ENCODE assay signal across 9 mouse cellular contexts in the genomic region with DNA sequence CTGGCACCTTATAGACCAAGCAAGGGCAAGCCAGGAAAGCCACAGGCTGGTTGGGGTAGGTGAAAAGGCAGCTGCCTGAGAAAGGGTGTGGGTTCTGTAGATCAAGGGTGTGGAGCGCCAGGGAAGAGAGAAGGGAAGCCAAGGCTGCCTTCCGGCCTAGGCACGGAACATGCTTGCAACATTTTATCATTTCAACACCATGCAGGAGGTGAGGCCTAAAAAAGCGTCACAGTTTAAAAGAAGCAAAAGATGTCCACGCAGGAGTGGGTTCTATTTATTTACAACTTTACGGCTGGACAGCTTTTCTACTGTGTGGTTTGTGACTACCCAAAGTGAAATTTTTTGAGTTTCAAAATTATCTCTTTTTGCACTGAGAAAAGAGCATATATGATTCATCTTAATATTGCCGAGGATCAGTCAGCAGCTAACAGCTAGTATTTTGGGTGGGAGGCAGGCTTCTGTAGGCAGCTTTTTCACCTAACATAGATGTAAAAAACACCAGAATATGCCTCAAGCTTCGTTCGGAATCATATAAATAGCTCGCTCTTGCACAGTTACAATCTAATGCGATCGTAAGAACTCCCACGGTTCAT.
DNase-seq lines count a peak whose midpoint lies in the region; ATAC-seq and TF ChIP-seq lines count a peak whose summit lies in the region.
"Had no signal": no experiment of that assay in that cellular context is flagged by ENCODE, and none has a peak within 500 bp of the region (broad histone marks: within the 10 kb centered on the region; RNA-seq: fewer than 3 reads in every experiment).

No protein-coding gene starts in this region.

- peaks cover 3% of the 10 kb centered on the region for H3K4me1 ChIP-seq in liver, postnatal 0 days (ENCODE audit: insufficient read depth)
- no peaks in the 10 kb centered on the region for H3K4me1 ChIP-seq in liver, embryonic 12.5 days
- H3K4me1 ChIP-seq in hindbrain, embryonic 14.5 days (replicated peaks; ENCODE audit: control insufficient read depth, insufficient read depth, low read length), result no peaks in the 10 kb centered on the region

- no peak for TF ChIP-seq CTCF in liver, postnatal 0 days (IDR thresholded peaks at IDR 0.05; ENCODE audit: low read depth)
- TF ChIP-seq CTCF in left cerebral cortex, adult 2 months (IDR thresholded peaks at IDR 0.05), result no peak

- no peaks in the 10 kb centered on the region for H3K36me3 ChIP-seq in liver, postnatal 0 days (replicated peaks; ENCODE audit: insufficient read depth, low read length)
- H3K36me3 ChIP-seq in liver, embryonic 12.5 days, result no peaks in the 10 kb centered on the region
- H3K36me3 ChIP-seq in hindbrain, embryonic 14.5 days (replicated peaks; ENCODE audit: control insufficient read depth, insufficient read depth), result no peaks in the 10 kb centered on the region

- no peaks in the 10 kb centered on the region for H3K27me3 ChIP-seq in liver, postnatal 0 days (ENCODE audit: insufficient read depth, low read length)
- no peaks in the 10 kb centered on the region for H3K27me3 ChIP-seq in liver, embryonic 12.5 days (replicated peaks)
- H3K27me3 ChIP-seq in hindbrain, embryonic 14.5 days (ENCODE audit: control insufficient read depth, insufficient read depth, low read length), result no peaks in the 10 kb centered on the region

- H3K4me3 ChIP-seq in liver, postnatal 0 days (ENCODE audit: low read depth, low read length), result no peak overlapping the region
- no peak overlapping the region for H3K4me3 ChIP-seq in liver, embryonic 12.5 days
- no peak overlapping the region for H3K4me3 ChIP-seq in left cerebral cortex, adult 2 months
- no peak overlapping the region for H3K4me3 ChIP-seq in hindbrain, embryonic 14.5 days (replicated peaks; ENCODE audit: low read length)

- no peak overlapping the region for H3K27ac ChIP-seq in liver, postnatal 0 days (ENCODE audit: low read depth)
- H3K27ac ChIP-seq in liver, embryonic 12.5 days, result no peak overlapping the region
- peak overlapping the region; percentile 67 for H3K27ac ChIP-seq in left cerebral cortex, adult 2 months
- no peak overlapping the region for H3K27ac ChIP-seq in hindbrain, embryonic 14.5 days
- H3K27ac ChIP-seq: kidney, postnatal 0 days had no signal

- WGBS in liver, postnatal 0 days (ENCODE audit: insufficient replicate concordance), result 80% methylated on average over 13 of the region's 13 CpGs
- WGBS in liver, embryonic 12.5 days (ENCODE audit: insufficient replicate concordance), result 76% methylated on average over 13 of the region's 13 CpGs
- 90% methylated on average over 13 of the region's 13 CpGs for WGBS in hindbrain, embryonic 14.5 days

- H3K9me3 ChIP-seq in liver, postnatal 0 days (ENCODE audit: low read length), result no peaks in the 10 kb centered on the region
- no peaks in the 10 kb centered on the region for H3K9me3 ChIP-seq in liver, embryonic 12.5 days (replicated peaks)
- no peaks in the 10 kb centered on the region for H3K9me3 ChIP-seq in hindbrain, embryonic 14.5 days (ENCODE audit: control insufficient read depth, low read length)

- 0 out of 2 replicates have a peak overlapping the region, but pooled peaks have one; percentile 3 for H3K4me2 ChIP-seq in liver, postnatal 0 days (ENCODE audit: low read depth, low read length)
- no peak overlapping the region for H3K4me2 ChIP-seq in liver, embryonic 12.5 days
- H3K4me2 ChIP-seq in hindbrain, embryonic 14.5 days (replicated peaks), result no peak overlapping the region

- peak; percentile 68 for DNase-seq in adrenal gland, postnatal 14 days
- DNase-seq in adrenal gland, postnatal 4 days (ENCODE audit: low spot score in 2 of 2), result no peak
- no peak for DNase-seq in liver, postnatal 0 days
- peak; percentile 20 to 25 for DNase-seq in left cerebral cortex, adult 2 months (ENCODE audit: extremely low spot score in 1 of 2, low spot score in 2 of 2)
- DNase-seq in telencephalon, adult 2 months (ENCODE audit: low read depth, low spot score), result peak; percentile 85
- DNase-seq in retina, embryonic 14.5 days (ENCODE audit: low spot score), result no peak
- no peak for DNase-seq in hindbrain, embryonic 14.5 days (ENCODE audit: low spot score)

- no peak overlapping the region for H3K9ac ChIP-seq in liver, postnatal 0 days (replicated peaks)
- H3K9ac ChIP-seq in liver, embryonic 12.5 days, result no peak overlapping the region
- no peak overlapping the region for H3K9ac ChIP-seq in hindbrain, embryonic 14.5 days

- intact Hi-C loops in left cerebral cortex, adult 2 months (cut with DNase I), result loop anchor here (1.0 to 10.0 kb wide), 6 partner anchors 53 to 390 kb away; partner anchors contain the start of genes Babam2, Fosl2, Mrpl33 and Rbks

- TF ChIP-seq EP300 in liver, postnatal 0 days (IDR thresholded peaks at IDR 0.05; ENCODE audit: low read depth), result no peak

- no peak for ATAC-seq in liver, postnatal 0 days
- no peak for ATAC-seq in liver, embryonic 12.5 days
- no peak for ATAC-seq in hindbrain, embryonic 14.5 days (ENCODE audit: low FRiP score)

Comparison
In these comparisons a context has a peak if more than half of its experiments do, and no peak if none do; other contexts are left out.
1. DNase-seq: peak in adrenal gland, postnatal 14 days (single experiment), left cerebral cortex, adult 2 months (2 of 2) and telencephalon, adult 2 months (single experiment); none in adrenal gland, postnatal 4 days (0 of 2), liver, postnatal 0 days (single experiment), retina, embryonic 14.5 days (single experiment) and hindbrain, embryonic 14.5 days (single experiment).